Mouse (Mus musculus) limb, embryonic 11.5 days (tissue): ENCODE measurements around the gene Tufm. TPM values are rescaled to one million over a fixed set of nuclear protein-coding genes. Genes with fewer than 3 reads are reported as not detected.
A peak's percentile ranks its signal among the peaks of the same experiment; 100 is the strongest.

ENCODE experiments used
- ATAC-seq: fragments of 200-750 bp; cut with Nextera tagmentation; 2 replicates; pipeline ENCODE4 v1.8.0; 2017; ENCODE audit warnings: low read depth; ENCODE audit not compliant: insufficient number of reproducible peaks, low FRiP score, low TSS enrichment
- DNase-seq: peaks from one replicate; pipeline ENCODE4 v3.0.0-alpha.2; 2015; ENCODE audit warnings: low spot score
- H3K27ac ChIP-seq: fragments of 300-500 bp; sonication (generic); replicated peaks from 2 replicates; pipeline ENCODE4 v1.5.1; 2014; ENCODE audit warnings: low read depth, mild to moderate bottlenecking, low read length
- H3K27me3 ChIP-seq: fragments of 300-500 bp; sonication (generic); 2 replicates; pipeline ENCODE4 v1.6.1; 2014; ENCODE audit warnings: mild to moderate bottlenecking, low read length, mixed read lengths; ENCODE audit not compliant: control insufficient read depth, insufficient read depth
- H3K36me3 ChIP-seq: fragments of 300-500 bp; sonication (generic); 2 replicates; pipeline ENCODE4 v1.6.1; 2014; ENCODE audit warnings: mild to moderate bottlenecking, low read length, moderate library complexity, mixed read lengths; ENCODE audit not compliant: control insufficient read depth, insufficient read depth
- H3K4me1 ChIP-seq: fragments of 300-500 bp; sonication (generic); 2 replicates; pipeline ENCODE4 v1.6.1; 2014; ENCODE audit warnings: low read length, mixed read lengths; ENCODE audit not compliant: control insufficient read depth, insufficient read depth
- H3K4me2 ChIP-seq: fragments of 300-500 bp; sonication (generic); 2 replicates; pipeline ENCODE4 v1.6.1; 2014; ENCODE audit warnings: low read depth, mild to moderate bottlenecking, moderate library complexity; ENCODE audit not compliant: severe bottlenecking
- H3K4me3 ChIP-seq: fragments of 300-500 bp; sonication (generic); 2 replicates; pipeline ENCODE4 v1.5.1; 2014; ENCODE audit warnings: low read depth, low read length
- H3K9ac ChIP-seq: fragments of 300-500 bp; sonication (generic); 2 replicates; pipeline ENCODE4 v1.6.1; 2014; ENCODE audit warnings: mild to moderate bottlenecking, low read length
- H3K9me3 ChIP-seq: fragments of 300-500 bp; sonication (generic); 2 replicates; pipeline ENCODE4 v1.6.1; 2016; ENCODE audit warnings: low read length; ENCODE audit not compliant: control insufficient read depth
- WGBS: fragments of 180-500 bp; shearing (Covaris S2); extraction: QIAGEN DNeasy Blood & Tissue Kit; methylation state at CpG from one replicate; pipeline ENCODE4 v1.1.7; 2014; 5-methylcytosine and 5-hydroxymethylcytosine counted together
- polyA plus RNA-seq: library from polyadenylated mRNA; unstranded; fragments of >200 nt; fragmentation: Nextera tagmentation; extraction: Ambion mirVana; gene quantifications from 2 replicates; pipeline ENCODE4 v1.2.1, GENCODE M21; 2014

The Tufm gene
- polyA plus RNA-seq = 165 and 170 TPM in 2 replicates

DNA sequence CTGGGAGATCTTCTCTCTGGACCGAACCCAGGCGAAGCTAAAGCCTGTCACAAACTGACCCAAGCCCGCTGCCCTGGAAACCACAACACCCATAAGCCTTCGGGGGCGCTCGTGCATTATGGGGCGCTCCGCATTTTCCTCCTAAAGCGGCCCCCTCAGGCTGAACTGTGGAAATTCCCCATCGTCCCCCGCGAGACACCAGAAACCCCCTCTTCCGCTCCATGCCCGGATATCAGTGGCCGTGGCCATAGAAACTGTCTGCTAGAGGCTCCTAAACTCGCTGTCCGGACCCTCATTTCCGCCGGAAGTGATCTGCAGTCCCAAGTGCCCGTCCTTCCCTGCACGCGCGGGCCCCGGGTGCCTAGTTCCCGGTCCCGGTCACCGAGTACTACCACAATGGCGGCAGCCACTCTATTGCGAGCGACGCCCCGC, at the start of gene Tufm:
Gene Tufm, plus strand, starts transcription at position 310 of the 432 bp plus-strand sequence.
- Histone ChIP-seq H3K9me3 (no peaks in the 10 kb centered on the region), H3K27me3 (no peaks in the 10 kb centered on the region), H3K4me2 (peak within 1 kb of the TSS; percentile 88), H3K9ac (peak within 1 kb of the TSS; percentile 59), H3K27ac (no peak within 1 kb of the TSS), H3K4me1 (no peaks in the 10 kb centered on the region; the same call in 1 of the 2 replicates), H3K36me3 (peaks cover 5% of the 10 kb centered on the region; the same call in 1 of the 2 replicates), H3K4me3 (peak within 1 kb of the TSS; percentile 67)
- ATAC-seq (peak; percentile 88), DNase-seq (peak; percentile 96)
- WGBS = under 1% methylated on average over 32 of the region's 32 CpGs

GRCm38 (mm10) chr7:126440134-126440533, 47.0 kb upstream of the Tufm start:
- 91% methylated on average over 9 of the region's 9 CpGs for WGBS

GRCm38 (mm10) chr7:126443997-126444396, 43.2 kb upstream of the Tufm start:
- no peak for DNase-seq
- Histone ChIP-seq H3K27ac (no peak overlapping the region), H3K27me3 (no peaks in the 10 kb centered on the region), H3K9ac (no peak overlapping the region), H3K36me3 (peaks cover 7% of the 10 kb centered on the region), H3K4me2 (no peak overlapping the region), H3K4me1 (no peaks in the 10 kb centered on the region), H3K9me3 (no peaks in the 10 kb centered on the region), H3K4me3 (no peak overlapping the region)
- 91% methylated on average over 10 of the region's 10 CpGs for WGBS
- no peak for ATAC-seq

More at GRCm38 (mm10) chr7:126440134-126440533, 47.0 kb upstream of the Tufm start:
- Histone ChIP-seq H3K27me3 (no peaks in the 10 kb centered on the region), H3K4me2 (no peak overlapping the region), H3K36me3 (peaks cover 6% of the 10 kb centered on the region), H3K4me1 (no peaks in the 10 kb centered on the region), H3K9ac (no peak overlapping the region), H3K4me3 (no peak overlapping the region), H3K9me3 (no peaks in the 10 kb centered on the region), H3K27ac (no peak overlapping the region)
- ATAC-seq = no peak
- no peak for DNase-seq

DNA sequence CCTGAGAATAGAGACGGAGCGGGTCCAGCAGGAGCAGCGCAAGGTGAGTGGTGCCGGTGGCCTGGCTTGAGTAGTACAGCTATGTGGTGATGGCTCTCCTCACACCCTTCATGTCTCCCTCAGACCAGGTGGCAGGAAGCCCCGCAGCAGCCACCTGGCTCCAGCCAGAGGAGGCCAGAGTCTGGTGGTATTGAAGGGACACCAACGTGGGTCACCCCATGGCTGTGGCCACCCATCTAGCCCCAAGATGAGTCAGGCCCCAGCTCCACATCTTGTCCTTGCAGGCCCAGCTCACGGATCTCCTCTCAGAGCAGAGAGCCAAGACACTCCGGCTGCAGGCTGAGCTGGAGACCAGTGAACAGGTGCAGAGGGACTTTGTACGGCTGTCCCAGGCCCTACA, 42.6 kb upstream of the Tufm start:
- DNase-seq (no peak), ATAC-seq (no peak)
- Histone ChIP-seq H3K27ac (no peak overlapping the region), H3K4me1 (no peaks in the 10 kb centered on the region), H3K4me2 (no peak overlapping the region), H3K27me3 (no peaks in the 10 kb centered on the region), H3K4me3 (no peak overlapping the region), H3K9me3 (no peaks in the 10 kb centered on the region), H3K36me3 (peaks cover 7% of the 10 kb centered on the region), H3K9ac (no peak overlapping the region)
- WGBS = 95% methylated on average over 9 of the region's 9 CpGs

DNA sequence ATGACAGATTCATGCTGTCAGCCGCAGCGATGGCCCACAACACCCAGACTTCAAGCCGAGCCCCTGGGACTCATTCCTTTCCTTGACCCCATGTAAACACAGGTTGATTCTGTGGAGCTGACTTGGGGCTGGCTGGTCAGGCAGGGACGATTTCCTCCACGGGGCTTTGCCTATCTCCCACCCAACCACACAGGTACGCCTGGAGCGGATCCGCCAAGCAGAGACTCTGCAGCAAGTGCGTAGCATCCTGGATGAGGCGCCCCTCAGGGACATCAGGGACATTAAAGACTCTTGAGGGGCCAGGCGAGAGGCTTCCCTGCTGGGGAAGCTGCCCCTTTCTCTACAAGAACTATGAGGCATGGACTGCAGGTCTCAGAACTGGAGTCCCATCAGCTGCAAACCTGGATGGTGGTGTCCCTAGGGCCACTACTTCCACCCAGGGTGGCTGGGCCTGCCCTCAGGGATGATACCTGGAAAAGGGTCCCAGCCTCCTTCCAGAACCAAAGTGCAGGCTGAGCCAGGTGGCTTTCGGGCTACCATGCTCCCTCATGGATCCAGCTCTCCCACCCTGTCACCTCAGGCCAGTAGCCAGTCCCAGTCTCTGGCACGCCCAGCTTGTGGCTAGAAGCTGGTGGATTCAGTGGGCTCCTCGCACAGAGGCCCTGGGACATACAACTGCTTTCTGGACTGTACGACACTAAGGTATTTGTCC, 41.9 kb upstream of the Tufm start:
- WGBS = 95% methylated on average over 15 of the region's 15 CpGs
- H3K4me3 ChIP-seq = no peak overlapping the region
- peaks cover 7% of the 10 kb centered on the region for H3K36me3 ChIP-seq
- no peak for ATAC-seq
- no peak overlapping the region for H3K9ac ChIP-seq
- no peak overlapping the region for H3K4me2 ChIP-seq
- no peak for DNase-seq
- H3K9me3 ChIP-seq = no peaks in the 10 kb centered on the region
- H3K27ac ChIP-seq = no peak overlapping the region
- H3K4me1 ChIP-seq = no peaks in the 10 kb centered on the region
- H3K27me3 ChIP-seq = no peaks in the 10 kb centered on the region

DNA sequence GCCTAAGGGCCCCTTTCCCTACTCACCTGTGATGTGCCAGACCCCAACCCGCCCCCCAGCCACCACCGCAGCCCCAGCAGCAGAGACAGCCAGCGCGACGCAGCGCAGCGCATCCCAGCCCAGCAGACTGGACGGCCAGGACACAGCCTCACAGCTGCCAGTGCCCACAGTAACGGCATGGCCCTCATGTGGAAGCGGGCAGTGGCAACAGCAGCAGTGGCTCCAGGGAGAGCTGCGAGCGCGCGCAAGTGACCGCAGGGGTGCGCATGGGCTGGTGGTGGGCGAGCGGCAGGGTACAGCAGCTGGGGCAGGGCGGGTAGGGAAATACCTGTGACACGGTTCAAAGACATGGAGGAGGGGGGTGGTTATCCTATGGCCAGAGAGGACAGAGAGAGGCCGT, 40.9 kb upstream of the Tufm start:
- ATAC-seq (no peak), DNase-seq (no peak)
- 88% methylated on average over 21 of the region's 21 CpGs for WGBS
- H3K4me3 ChIP-seq = no peak overlapping the region
- H3K9me3 ChIP-seq = no peaks in the 10 kb centered on the region
- no peaks in the 10 kb centered on the region for H3K4me1 ChIP-seq
- no peak overlapping the region for H3K27ac ChIP-seq
- H3K27me3 ChIP-seq = no peaks in the 10 kb centered on the region
- peaks cover 7% of the 10 kb centered on the region for H3K36me3 ChIP-seq
- no peak overlapping the region for H3K9ac ChIP-seq
- no peak overlapping the region for H3K4me2 ChIP-seq

- Histone ChIP-seq H3K4me2 (no peak overlapping the region), H3K4me1 (no peaks in the 10 kb centered on the region), H3K27me3 (no peaks in the 10 kb centered on the region), H3K9ac (no peak overlapping the region), H3K4me3 (no peak overlapping the region), H3K27ac (no peak overlapping the region), H3K36me3 (peaks cover 7% of the 10 kb centered on the region), H3K9me3 (no peaks in the 10 kb centered on the region)
- DNase-seq = no peak
- 89% methylated on average over 19 of the region's 19 CpGs for WGBS
- ATAC-seq = no peak
Observed at GRCm38 (mm10) chr7:126448481-126448880, 38.7 kb upstream of the Tufm start.

DNA sequence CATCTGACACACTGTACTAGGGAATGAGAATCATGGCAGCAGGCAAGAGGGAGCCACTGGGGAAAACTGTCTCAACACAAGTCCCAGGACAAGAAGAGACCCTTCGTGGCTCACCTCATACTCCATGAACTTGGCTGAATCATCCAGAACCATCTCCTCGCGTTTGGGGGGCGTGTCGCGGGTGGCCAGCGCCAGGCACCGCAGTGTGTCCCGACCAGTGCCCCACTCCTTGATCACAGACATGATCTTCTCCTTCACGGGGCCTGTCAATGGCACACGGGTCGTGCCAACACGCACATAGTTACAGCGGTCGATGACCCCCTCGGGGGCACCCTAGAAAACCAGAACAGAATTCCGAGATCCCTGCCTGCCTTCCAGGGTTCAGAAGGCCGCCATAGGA, 37.2 kb upstream of the Tufm start:
- ATAC-seq (no peak), DNase-seq (no peak)
- Histone ChIP-seq H3K4me2 (no peak overlapping the region), H3K9me3 (no peaks in the 10 kb centered on the region), H3K27ac (no peak overlapping the region), H3K4me3 (no peak overlapping the region), H3K27me3 (no peaks in the 10 kb centered on the region), H3K9ac (no peak overlapping the region), H3K4me1 (no peaks in the 10 kb centered on the region), H3K36me3 (peaks cover 2% of the 10 kb centered on the region)
- WGBS = 89% methylated on average over 18 of the region's 18 CpGs

DNA sequence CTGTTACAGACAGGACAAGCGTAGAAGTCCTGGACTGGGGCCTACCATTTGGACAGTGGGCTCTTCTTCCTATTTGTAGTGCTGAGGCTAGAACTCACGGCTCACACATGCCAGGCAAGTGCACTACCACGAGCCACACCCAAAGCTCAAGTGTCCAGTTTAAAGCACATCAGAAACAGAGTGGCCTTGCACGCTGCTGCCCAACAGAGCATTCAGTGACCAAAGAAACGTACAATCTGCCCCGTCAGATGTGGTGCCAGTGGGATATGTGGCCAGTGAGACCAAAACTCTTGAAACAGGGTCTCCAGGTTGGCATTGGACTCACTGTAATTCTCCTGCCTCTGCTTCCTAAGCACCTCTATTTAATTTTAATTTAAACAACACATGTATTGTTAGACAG, 36.5 kb upstream of the Tufm start:
- Histone ChIP-seq H3K9ac (no peak overlapping the region), H3K9me3 (no peaks in the 10 kb centered on the region), H3K4me3 (no peak overlapping the region), H3K27me3 (no peaks in the 10 kb centered on the region), H3K27ac (no peak overlapping the region), H3K4me2 (no peak overlapping the region), H3K36me3 (no peaks in the 10 kb centered on the region), H3K4me1 (no peaks in the 10 kb centered on the region)
- no peak for ATAC-seq
- no peak for DNase-seq
- WGBS = 91% methylated on average over 6 of the region's 6 CpGs
